Mouse (Mus musculus): ENCODE results near the gene Slc12a9. TPM values are rescaled to one million over a fixed set of nuclear protein-coding genes. Genes with fewer than 3 reads are reported as not detected.

Slc12a9 gene
- total RNA-seq, 1 experiment, result 20.9 TPM

- in situ Hi-C loops (cut with MboI; ENCODE audit: low sequenced_read_pairs in 2 of 2, unreplicated experiment in 2 of 2), result no loop called here
- Histone ChIP-seq H3K4me3 (ENCODE audit: insufficient read depth in 1 of 2, low read depth in 1 of 2, low read length in 2 of 2, poor library complexity in 1 of 2, severe bottlenecking in 1 of 2) (peak overlapping the region; percentile 60 to 84), H3K36me3 (ENCODE audit: control insufficient read depth, insufficient read depth, low read length, poor library complexity, severe bottlenecking) (peaks cover 47% of the 10 kb centered on the region), H3K9me3 (ENCODE audit: control insufficient read depth, insufficient read depth, low read depth, low read length) (no peaks in the 10 kb centered on the region), H3K9ac (ENCODE audit: insufficient read depth, low read depth, low read length, poor library complexity, severe bottlenecking) (peak overlapping the region; percentile 94), H3K27ac (ENCODE audit: insufficient read depth, low read depth, low read length, poor library complexity, severe bottlenecking) (peak overlapping the region; percentile 96; the same call in 1 of the 2 replicates), H3K4me1 (ENCODE audit: control insufficient read depth in 2 of 2, insufficient read depth in 2 of 2, low read length in 2 of 2, poor library complexity in 1 of 2) (peaks cover 6 to 13% of the 10 kb centered on the region in 2 experiments; a peak in 2 of 4 replicates)
- TF ChIP-seq ZC3H11A (IDR thresholded peaks at IDR 0.05; ENCODE audit: borderline replicate concordance, low read depth, low read length), result no peak
- no peak for TF ChIP-seq ZNF384 (IDR thresholded peaks at IDR 0.05; ENCODE audit: low read depth, low read length)
- no peak for TF ChIP-seq HCFC1 (IDR thresholded peaks at IDR 0.05; ENCODE audit: borderline replicate concordance, insufficient read depth, low read length)
- no peak for TF ChIP-seq MAFK (IDR thresholded peaks at IDR 0.05; ENCODE audit: insufficient read depth, low read depth, low read length)
- TF ChIP-seq CHD2 (IDR thresholded peaks at IDR 0.05; ENCODE audit: low read depth, low read length), result no peak
- DNase-seq (ENCODE audit: low read depth, low spot score), result no peak
Measured at GRCm38 (mm10) chr5:137306439-137307005, 26.9 kb downstream of the Slc12a9 start.

- TF ChIP-seq MAFK (IDR thresholded peaks at IDR 0.05; ENCODE audit: insufficient read depth, low read depth, low read length) (peak; percentile 90), ZNF384 (IDR thresholded peaks at IDR 0.05; ENCODE audit: low read depth, low read length) (no peak)
- no peaks in the 10 kb centered on the region for H3K9me3 ChIP-seq (ENCODE audit: control insufficient read depth, insufficient read depth, low read depth, low read length)
- peak overlapping the region; percentile 63 for H3K27ac ChIP-seq (ENCODE audit: insufficient read depth, low read depth, low read length, poor library complexity, severe bottlenecking)
- DNase-seq (ENCODE audit: low read depth, low spot score), result no peak
- peak overlapping the region; percentile 63; the same call in 1 of the 2 replicates for H3K9ac ChIP-seq (ENCODE audit: insufficient read depth, low read depth, low read length, poor library complexity, severe bottlenecking)
- in situ Hi-C loops (cut with MboI; ENCODE audit: low sequenced_read_pairs in 2 of 2, unreplicated experiment in 2 of 2), result no loop called here
- H3K4me3 ChIP-seq (ENCODE audit: insufficient read depth in 1 of 2, low read depth in 1 of 2, low read length in 2 of 2, poor library complexity in 1 of 2, severe bottlenecking in 1 of 2), result peak overlapping the region; percentile 60 to 84
- H3K36me3 ChIP-seq (ENCODE audit: control insufficient read depth, insufficient read depth, low read length, poor library complexity, severe bottlenecking), result peaks cover 51% of the 10 kb centered on the region
- peaks cover 6 to 13% of the 10 kb centered on the region in 2 experiments; a peak in 2 of 4 replicates for H3K4me1 ChIP-seq (ENCODE audit: control insufficient read depth in 2 of 2, insufficient read depth in 2 of 2, low read length in 2 of 2, poor library complexity in 1 of 2)
Measured at GRCm38 (mm10) chr5:137305822-137306221, 27.6 kb downstream of the Slc12a9 start.

GRCm38 (mm10) chr5:137304816-137305215 is 28.6 kb downstream of the Slc12a9 start:
- Histone ChIP-seq H3K9me3 (ENCODE audit: control insufficient read depth, insufficient read depth, low read depth, low read length) (no peaks in the 10 kb centered on the region), H3K36me3 (ENCODE audit: control insufficient read depth, insufficient read depth, low read length, poor library complexity, severe bottlenecking) (peaks cover 52% of the 10 kb centered on the region), H3K4me1 (ENCODE audit: control insufficient read depth in 2 of 2, insufficient read depth in 2 of 2, low read length in 2 of 2, poor library complexity in 1 of 2) (peaks cover 6 to 13% of the 10 kb centered on the region in 2 experiments; a peak in 2 of 4 replicates), H3K4me3 (ENCODE audit: insufficient read depth in 1 of 2, low read depth in 1 of 2, low read length in 2 of 2, poor library complexity in 1 of 2, severe bottlenecking in 1 of 2) (peak overlapping the region; percentile 2 to 84; a peak in 2 of 4 replicates), H3K9ac (ENCODE audit: insufficient read depth, low read depth, low read length, poor library complexity, severe bottlenecking) (peak overlapping the region; percentile 63), H3K27ac (ENCODE audit: insufficient read depth, low read depth, low read length, poor library complexity, severe bottlenecking) (peak overlapping the region; percentile 20; the same call in 1 of the 2 replicates)
- in situ Hi-C loops (cut with MboI; ENCODE audit: low sequenced_read_pairs in 2 of 2, unreplicated experiment in 2 of 2), result no loop called here
- no peak for TF ChIP-seq CHD2 (IDR thresholded peaks at IDR 0.05; ENCODE audit: low read depth, low read length)
- TF ChIP-seq ZC3H11A (IDR thresholded peaks at IDR 0.05; ENCODE audit: borderline replicate concordance, low read depth, low read length), result no peak
- no peak for TF ChIP-seq MAFK (IDR thresholded peaks at IDR 0.05; ENCODE audit: insufficient read depth, low read depth, low read length)
- TF ChIP-seq HCFC1 (IDR thresholded peaks at IDR 0.05; ENCODE audit: borderline replicate concordance, insufficient read depth, low read length), result no peak
- no peak for TF ChIP-seq ZNF384 (IDR thresholded peaks at IDR 0.05; ENCODE audit: low read depth, low read length)
- no peak for DNase-seq (ENCODE audit: low read depth, low spot score)

GRCm38 (mm10) chr5:137304165-137304564 is 29.2 kb downstream of the Slc12a9 start:
- Histone ChIP-seq H3K4me3 (ENCODE audit: insufficient read depth in 1 of 2, low read depth in 1 of 2, low read length in 2 of 2, poor library complexity in 1 of 2, severe bottlenecking in 1 of 2) (no peak overlapping the region), H3K4me1 (ENCODE audit: control insufficient read depth in 2 of 2, insufficient read depth in 2 of 2, low read length in 2 of 2, poor library complexity in 1 of 2) (peaks cover 6 to 13% of the 10 kb centered on the region in 2 experiments; a peak in 2 of 4 replicates), H3K9ac (ENCODE audit: insufficient read depth, low read depth, low read length, poor library complexity, severe bottlenecking) (no peak overlapping the region), H3K27ac (ENCODE audit: insufficient read depth, low read depth, low read length, poor library complexity, severe bottlenecking) (no peak overlapping the region), H3K9me3 (ENCODE audit: control insufficient read depth, insufficient read depth, low read depth, low read length) (no peaks in the 10 kb centered on the region), H3K36me3 (ENCODE audit: control insufficient read depth, insufficient read depth, low read length, poor library complexity, severe bottlenecking) (peaks cover 54% of the 10 kb centered on the region)
- no peak for DNase-seq (ENCODE audit: low read depth, low spot score)
- in situ Hi-C loops (cut with MboI; ENCODE audit: low sequenced_read_pairs in 2 of 2, unreplicated experiment in 2 of 2), result no loop called here
- TF ChIP-seq HCFC1 (IDR thresholded peaks at IDR 0.05; ENCODE audit: borderline replicate concordance, insufficient read depth, low read length), result no peak
- no peak for TF ChIP-seq ZC3H11A (IDR thresholded peaks at IDR 0.05; ENCODE audit: borderline replicate concordance, low read depth, low read length)
- TF ChIP-seq ZNF384 (IDR thresholded peaks at IDR 0.05; ENCODE audit: low read depth, low read length), result no peak
- TF ChIP-seq CHD2 (IDR thresholded peaks at IDR 0.05; ENCODE audit: low read depth, low read length), result no peak
- no peak for TF ChIP-seq MAFK (IDR thresholded peaks at IDR 0.05; ENCODE audit: insufficient read depth, low read depth, low read length)

Data from ES-E14 (cell line).